Mouse (Mus musculus): ENCODE data around the gene Suclg2.

DNA sequence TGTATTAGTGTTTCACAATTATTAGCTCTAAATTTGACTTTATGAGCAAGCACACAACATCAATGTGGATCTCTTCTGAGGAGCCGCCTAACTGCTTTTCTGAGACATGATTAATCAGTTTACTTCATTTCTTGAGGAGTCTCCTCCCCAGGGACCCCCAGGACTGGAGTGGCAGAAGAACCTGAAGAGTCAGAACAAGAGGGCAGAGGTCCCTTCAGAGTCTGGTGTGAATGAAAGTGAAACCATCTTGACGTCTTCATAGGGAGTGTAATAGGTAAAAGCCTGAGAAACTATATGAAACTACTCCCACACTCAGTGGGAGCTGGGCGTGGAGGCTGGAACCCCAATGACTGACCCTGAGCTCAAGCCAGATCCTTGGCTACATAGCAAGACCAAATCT lies 105.4 kb downstream of the Suclg2 start:
- TF ChIP-seq CTCF (conservative IDR thresholded peaks at IDR 0.05; ENCODE audit: low read length) = no peak
- TF ChIP-seq POU5F1 (IDR thresholded peaks at IDR 0.05; ENCODE audit: borderline replicate concordance, low read length) = no peak

Measured in E14TG2a.4 (cell line).